Mouse (Mus musculus): ENCODE measurements around the gene Tmod1.

- no peak for TF ChIP-seq CTCF (IDR thresholded peaks at IDR 0.05; ENCODE audit: extremely low read depth, insufficient read depth, insufficient read length, insufficient replicate concordance)
- no peak for TF ChIP-seq POLR2A (IDR thresholded peaks at IDR 0.05; ENCODE audit: low read depth, low read length)
These were observed 60.4 kb downstream of the Tmod1 start for GRCm38 (mm10) chr4:46099132-46099531.

Data from spleen, adult 2 months (tissue).